Mouse (Mus musculus): ENCODE measurements around the gene Gse1. TPM values are rescaled to one million over a fixed set of nuclear protein-coding genes. Genes with fewer than 3 reads are reported as not detected.

The Gse1 gene
- polyA plus RNA-seq, 1 experiment = 45.8 TPM

DNA sequence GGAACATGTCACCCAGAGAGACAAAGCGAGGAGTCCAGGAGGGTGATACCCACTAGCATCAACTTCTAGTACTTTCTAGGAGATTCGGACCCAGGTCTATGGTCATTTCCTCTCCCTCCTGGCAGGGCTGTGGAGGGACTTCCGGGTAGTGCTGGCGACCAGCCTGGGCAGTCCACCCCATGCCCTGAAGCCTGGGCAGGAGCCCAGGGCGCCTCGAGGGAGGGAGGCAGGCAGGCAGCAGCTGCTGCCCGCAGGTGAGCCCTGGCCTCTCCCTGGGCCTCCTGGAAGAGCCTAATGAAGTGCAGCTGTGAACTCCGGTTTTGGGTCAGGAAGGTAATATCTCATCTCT is 187.9 kb downstream of the Gse1 start:
- 29% methylated on average over 8 of the region's 8 CpGs for WGBS
- Histone ChIP-seq H3K4me3 (replicated peaks; ENCODE audit: control insufficient read depth, low read depth, low read length) (no peak overlapping the region), H3K27ac (ENCODE audit: control insufficient read depth, insufficient read depth, low read depth, low read length, poor library complexity) (no peak overlapping the region; the same call in 1 of the 2 replicates), H3K4me1 (ENCODE audit: control insufficient read depth, insufficient read depth, low read length) (peaks cover 2% of the 10 kb centered on the region; the same call in 1 of the 2 replicates)
- TF ChIP-seq CTCF (IDR thresholded peaks at IDR 0.05; ENCODE audit: control insufficient read depth, insufficient read depth, low read length) (no peak), POLR2A (IDR thresholded peaks at IDR 0.05; ENCODE audit: borderline replicate concordance, control insufficient read depth, low read depth, low read length) (no peak)

DNA sequence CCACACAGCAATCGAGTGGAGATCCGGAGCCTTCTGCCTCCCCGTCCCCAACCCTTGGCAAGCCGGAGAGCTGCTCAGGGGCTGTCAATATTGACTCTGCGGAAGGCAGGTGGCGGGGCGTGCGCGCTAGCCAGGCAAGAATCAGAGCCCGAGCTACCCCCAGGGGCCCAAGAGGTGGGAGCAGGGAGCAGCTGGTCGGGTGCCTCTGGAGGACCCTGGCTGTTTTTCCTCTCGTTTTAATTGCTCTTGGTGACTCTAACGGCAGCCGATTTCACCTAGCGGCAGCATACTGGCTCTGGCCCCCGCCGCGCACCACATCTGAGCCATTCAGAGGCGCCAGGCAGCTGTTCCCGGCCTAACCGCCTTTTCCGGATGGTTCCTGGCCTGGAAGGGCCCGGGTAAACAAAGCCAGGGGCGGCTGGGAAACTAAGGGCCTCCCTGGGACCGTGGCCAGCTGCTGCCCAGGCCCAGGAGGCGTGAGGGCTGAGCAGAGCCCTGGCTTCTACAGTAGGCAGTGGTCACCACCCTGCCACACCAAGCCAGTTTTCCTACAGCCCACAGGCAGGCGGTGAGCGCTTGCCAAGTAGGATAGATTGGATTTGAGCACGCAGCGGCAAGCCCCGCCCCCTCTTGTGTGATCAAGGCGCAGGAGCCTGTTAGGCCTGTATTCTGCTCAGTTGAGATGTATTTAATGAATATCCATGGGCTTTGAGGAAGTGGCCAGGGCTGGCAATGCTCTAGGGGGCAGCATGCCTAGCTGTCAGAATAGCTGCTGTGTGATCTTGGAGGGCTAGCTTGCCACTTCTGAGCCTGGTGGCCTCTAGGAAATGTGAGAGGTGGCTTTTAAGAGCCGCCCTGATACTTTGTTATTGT is 188.5 kb downstream of the Gse1 start:
- Histone ChIP-seq H3K4me1 (ENCODE audit: control insufficient read depth, insufficient read depth, low read length) (peaks cover 2% of the 10 kb centered on the region; the same call in 1 of the 2 replicates), H3K4me3 (replicated peaks; ENCODE audit: control insufficient read depth, low read depth, low read length) (no peak overlapping the region), H3K27ac (ENCODE audit: control insufficient read depth, insufficient read depth, low read depth, low read length, poor library complexity) (peak overlapping the region; percentile 29; the same call in 1 of the 2 replicates)
- WGBS = 12% methylated on average over 33 of the region's 33 CpGs
- TF ChIP-seq POLR2A (IDR thresholded peaks at IDR 0.05; ENCODE audit: borderline replicate concordance, control insufficient read depth, low read depth, low read length) = 0 out of 2 replicates have a peak, but pooled peaks have one; percentile 25
- peak; percentile 59; the same call in 1 of the 2 replicates for TF ChIP-seq CTCF (IDR thresholded peaks at IDR 0.05; ENCODE audit: control insufficient read depth, insufficient read depth, low read length)

DNA sequence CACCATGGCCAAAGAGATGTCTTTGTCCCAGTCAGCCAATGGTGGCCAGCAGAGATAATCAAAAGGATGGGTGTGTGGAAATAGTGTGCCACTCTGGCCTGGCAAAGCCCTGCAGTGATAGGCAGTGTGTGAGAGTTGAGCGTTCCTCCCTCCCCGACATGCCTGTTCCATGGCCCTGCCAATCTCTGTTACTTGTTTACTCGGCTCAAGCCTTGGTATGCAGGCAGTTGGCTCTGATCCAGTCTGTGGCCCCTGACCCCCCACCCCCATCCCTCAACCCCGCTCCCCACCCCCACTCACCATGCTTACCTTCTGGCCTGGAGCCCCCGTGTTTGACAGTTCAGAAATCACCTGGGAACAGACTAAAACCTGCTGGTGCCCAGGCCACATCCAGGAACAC is 189.9 kb downstream of the Gse1 start:
- Histone ChIP-seq H3K4me1 (ENCODE audit: control insufficient read depth, insufficient read depth, low read length) (peaks cover 2% of the 10 kb centered on the region; the same call in 1 of the 2 replicates), H3K27ac (ENCODE audit: control insufficient read depth, insufficient read depth, low read depth, low read length, poor library complexity) (no peak overlapping the region), H3K4me3 (replicated peaks; ENCODE audit: control insufficient read depth, low read depth, low read length) (no peak overlapping the region)
- TF ChIP-seq POLR2A (IDR thresholded peaks at IDR 0.05; ENCODE audit: borderline replicate concordance, control insufficient read depth, low read depth, low read length) (no peak), CTCF (IDR thresholded peaks at IDR 0.05; ENCODE audit: control insufficient read depth, insufficient read depth, low read length) (no peak)
- 71% methylated on average over 5 of the region's 5 CpGs for WGBS

DNA sequence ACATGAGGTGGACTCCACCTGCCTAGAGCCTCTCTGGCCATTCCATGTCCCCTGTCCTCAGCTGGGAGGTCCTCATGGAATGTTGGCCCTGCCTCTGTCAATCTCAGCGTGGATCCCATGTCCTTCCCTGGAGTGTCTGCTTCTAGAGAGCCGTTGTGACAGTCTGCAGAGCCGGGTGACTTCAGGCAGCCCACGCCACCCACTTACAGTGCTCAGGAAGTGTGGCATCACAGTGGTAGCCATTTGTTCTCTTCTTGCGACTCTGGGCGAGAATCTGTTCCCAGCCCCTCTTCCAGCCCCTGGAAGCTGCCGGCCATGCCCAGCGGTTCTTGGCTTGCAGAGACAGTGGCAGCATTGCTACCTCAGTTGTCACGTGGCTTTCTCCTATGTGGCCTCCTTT is 191.4 kb downstream of the Gse1 start:
- H3K4me1 ChIP-seq (ENCODE audit: control insufficient read depth, insufficient read depth, low read length) = peaks cover 2% of the 10 kb centered on the region; the same call in 1 of the 2 replicates
- H3K27ac ChIP-seq (ENCODE audit: control insufficient read depth, insufficient read depth, low read depth, low read length, poor library complexity) = no peak overlapping the region
- no peak overlapping the region for H3K4me3 ChIP-seq (replicated peaks; ENCODE audit: control insufficient read depth, low read depth, low read length)
- no peak for TF ChIP-seq POLR2A (IDR thresholded peaks at IDR 0.05; ENCODE audit: borderline replicate concordance, control insufficient read depth, low read depth, low read length)
- 74% methylated on average over 9 of the region's 9 CpGs for WGBS

DNA sequence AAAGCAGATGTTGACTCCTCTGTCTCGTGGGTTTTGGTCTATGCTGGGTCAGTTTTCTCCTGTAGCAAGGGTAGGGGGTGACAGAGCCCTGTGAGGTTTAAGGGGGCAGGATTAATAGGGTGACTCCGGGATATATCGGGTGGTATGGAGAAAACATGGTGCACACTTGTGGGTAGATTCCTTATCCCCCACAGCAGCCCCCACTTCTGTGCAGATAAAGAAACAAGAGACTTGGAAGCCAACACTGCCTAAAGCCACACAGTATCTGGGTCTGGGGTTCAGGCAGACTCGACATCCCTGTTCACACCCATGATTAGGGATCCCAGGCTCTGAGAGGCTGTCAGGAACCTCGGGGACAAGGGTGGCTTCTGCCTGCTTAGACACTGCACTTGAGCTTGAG is 192.0 kb downstream of the Gse1 start:
- TF ChIP-seq POLR2A (IDR thresholded peaks at IDR 0.05; ENCODE audit: borderline replicate concordance, control insufficient read depth, low read depth, low read length) = no peak
- TF ChIP-seq CTCF (IDR thresholded peaks at IDR 0.05; ENCODE audit: control insufficient read depth, insufficient read depth, low read length) = no peak
- 58% methylated on average over 5 of the region's 5 CpGs for WGBS
- H3K27ac ChIP-seq (ENCODE audit: control insufficient read depth, insufficient read depth, low read depth, low read length, poor library complexity) = no peak overlapping the region
- peaks cover 2% of the 10 kb centered on the region; the same call in 1 of the 2 replicates for H3K4me1 ChIP-seq (ENCODE audit: control insufficient read depth, insufficient read depth, low read length)
- H3K4me3 ChIP-seq (replicated peaks; ENCODE audit: control insufficient read depth, low read depth, low read length) = no peak overlapping the region

DNA sequence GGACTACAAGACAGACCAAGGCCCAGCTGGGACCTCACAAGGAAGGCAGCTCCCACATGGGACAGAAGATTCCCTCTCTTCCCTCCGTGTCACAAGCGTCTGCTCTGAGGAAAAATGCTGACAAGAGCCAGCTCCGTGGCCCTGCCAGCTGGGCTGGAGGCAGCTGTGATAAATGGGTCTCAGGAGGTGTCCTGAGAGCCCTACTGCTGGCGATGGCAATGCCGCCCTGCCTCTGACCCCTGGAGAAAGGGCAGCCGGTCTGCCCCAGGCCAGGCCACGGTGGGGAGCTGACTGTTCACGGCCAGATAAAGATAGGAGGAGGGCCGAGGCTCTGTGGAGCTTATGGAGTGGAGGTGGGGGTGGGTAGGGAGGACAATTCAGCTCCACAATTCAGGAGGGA is 193.4 kb downstream of the Gse1 start:
- WGBS = 55% methylated on average over 9 of the region's 9 CpGs
- no peak overlapping the region for H3K27ac ChIP-seq (ENCODE audit: control insufficient read depth, insufficient read depth, low read depth, low read length, poor library complexity)
- H3K4me3 ChIP-seq (replicated peaks; ENCODE audit: control insufficient read depth, low read depth, low read length) = no peak overlapping the region
- peaks cover 2% of the 10 kb centered on the region; the same call in 1 of the 2 replicates for H3K4me1 ChIP-seq (ENCODE audit: control insufficient read depth, insufficient read depth, low read length)
- TF ChIP-seq POLR2A (IDR thresholded peaks at IDR 0.05; ENCODE audit: borderline replicate concordance, control insufficient read depth, low read depth, low read length) (no peak), CTCF (IDR thresholded peaks at IDR 0.05; ENCODE audit: control insufficient read depth, insufficient read depth, low read length) (no peak)

DNA sequence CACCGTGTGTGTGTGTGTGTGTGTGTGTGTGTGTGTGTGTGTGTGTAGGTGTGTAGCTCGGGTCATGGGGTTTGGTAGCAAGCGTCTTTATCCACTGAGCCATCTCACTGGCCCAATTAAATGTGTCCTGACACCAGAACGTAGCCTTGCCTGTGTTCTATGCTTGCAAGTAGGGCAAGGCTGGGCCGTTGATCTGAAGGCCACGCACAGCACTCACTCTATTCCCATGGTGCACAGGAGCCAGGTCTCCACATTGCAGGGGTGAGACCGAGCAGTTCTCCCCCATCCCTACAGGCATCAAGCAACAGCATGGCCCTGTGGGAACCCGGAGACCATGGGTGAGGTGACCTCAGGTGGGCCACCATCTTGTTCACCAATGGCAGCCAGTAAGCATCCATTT is 194.0 kb downstream of the Gse1 start:
- Histone ChIP-seq H3K4me1 (ENCODE audit: control insufficient read depth, insufficient read depth, low read length) (no peaks in the 10 kb centered on the region; the same call in none of the 2 replicates), H3K4me3 (replicated peaks; ENCODE audit: control insufficient read depth, low read depth, low read length) (no peak overlapping the region), H3K27ac (ENCODE audit: control insufficient read depth, insufficient read depth, low read depth, low read length, poor library complexity) (no peak overlapping the region)
- TF ChIP-seq POLR2A (IDR thresholded peaks at IDR 0.05; ENCODE audit: borderline replicate concordance, control insufficient read depth, low read depth, low read length) (no peak), CTCF (IDR thresholded peaks at IDR 0.05; ENCODE audit: control insufficient read depth, insufficient read depth, low read length) (no peak)
- WGBS = 84% methylated on average over 8 of the region's 8 CpGs

DNA sequence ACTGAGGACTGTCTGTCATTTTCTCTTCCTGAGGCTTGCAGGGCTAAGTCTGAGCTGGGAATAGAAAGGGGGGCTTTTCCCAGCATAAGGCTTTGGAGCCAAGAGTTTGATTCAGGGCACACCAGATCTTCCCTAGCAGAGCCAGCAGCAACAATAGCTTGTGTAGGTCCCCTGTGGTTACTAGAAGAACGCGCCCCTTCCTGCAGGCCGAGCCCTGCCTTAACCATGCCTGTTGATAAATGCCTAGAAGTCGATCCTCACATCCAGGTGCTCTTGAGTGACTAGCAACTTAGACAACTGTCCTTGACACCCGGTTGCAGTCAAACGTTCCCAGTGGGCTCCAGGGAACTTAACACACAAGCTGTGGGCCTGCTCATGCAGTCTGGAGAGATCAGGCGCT is 195.3 kb downstream of the Gse1 start:
- Histone ChIP-seq H3K27ac (ENCODE audit: control insufficient read depth, insufficient read depth, low read depth, low read length, poor library complexity) (no peak overlapping the region), H3K4me3 (replicated peaks; ENCODE audit: control insufficient read depth, low read depth, low read length) (no peak overlapping the region), H3K4me1 (ENCODE audit: control insufficient read depth, insufficient read depth, low read length) (peaks cover 4% of the 10 kb centered on the region)
- WGBS = 34% methylated on average over 7 of the region's 7 CpGs
- TF ChIP-seq CTCF (IDR thresholded peaks at IDR 0.05; ENCODE audit: control insufficient read depth, insufficient read depth, low read length) = no peak
- TF ChIP-seq POLR2A (IDR thresholded peaks at IDR 0.05; ENCODE audit: borderline replicate concordance, control insufficient read depth, low read depth, low read length) = no peak
